ENCODE assay signal across 8 mouse cellular contexts in the genomic region with DNA sequence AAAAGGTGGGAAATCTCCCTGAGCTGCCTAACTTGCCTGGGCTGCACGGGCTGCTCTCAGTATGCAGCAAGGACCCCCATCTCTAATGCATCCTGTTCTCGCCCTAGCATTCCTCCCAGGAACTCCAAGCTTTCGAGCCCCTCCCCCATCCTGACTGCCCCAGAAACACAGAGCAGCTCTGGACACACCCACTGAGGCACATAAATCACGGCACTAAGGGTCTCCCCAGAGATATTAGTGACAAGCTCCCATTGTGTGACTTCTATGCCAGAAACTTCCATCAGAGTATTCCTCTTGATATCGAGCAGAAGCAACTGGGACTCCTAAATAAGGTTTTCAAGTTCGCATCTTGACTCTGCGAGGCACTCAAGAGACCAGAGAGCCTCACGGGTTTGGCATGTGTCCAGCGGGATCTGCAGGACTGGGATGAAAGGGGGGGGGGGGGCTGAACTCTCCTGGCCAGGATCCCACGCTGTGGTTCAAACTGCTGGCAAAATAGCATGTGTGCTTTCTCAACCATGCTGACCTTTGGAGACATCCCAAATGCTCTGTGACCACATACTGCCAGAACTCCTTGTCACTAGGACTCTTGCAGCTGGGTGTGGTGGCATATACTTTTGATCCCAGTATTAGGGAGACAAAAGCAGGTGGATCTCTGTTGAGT.
DNase-seq lines count a peak whose midpoint lies in the region.

No protein-coding gene starts in this region.

- H3K36me3 ChIP-seq in limb, embryonic 10.5 days: no peaks in the 10 kb centered on the region

- peak; percentile 93 for DNase-seq in heart, adult 11 months
- no peak for DNase-seq in heart, postnatal 25 days (ENCODE audit: low spot score)
- peak; percentile 44 for DNase-seq in embryo, embryonic 9.5 days (ENCODE audit: extremely low spot score)
- DNase-seq in heart, postnatal 10 days: peak; percentile 53 to 62
- DNase-seq in limb, embryonic 10.5 days (ENCODE audit: low spot score): peak; percentile 57
- DNase-seq in ovary, postnatal 14 days (ENCODE audit: low spot score): peak; percentile 51
- DNase-seq in frontal cortex, postnatal 36 days (ENCODE audit: low spot score in 2 of 2): no peak
- DNase-seq in layer of hippocampus, adult 11-12 months (ENCODE audit: low spot score): no peak

- H3K4me1 ChIP-seq in limb, embryonic 10.5 days: peaks cover 9% of the 10 kb centered on the region

- H3K27ac ChIP-seq in limb, embryonic 10.5 days: no peak overlapping the region

- peaks cover 48% of the 10 kb centered on the region for H3K27me3 ChIP-seq in limb, embryonic 10.5 days (ENCODE audit: low read depth, poor library complexity, severe bottlenecking)

- H3K9me3 ChIP-seq in limb, embryonic 10.5 days (replicated peaks): no peaks in the 10 kb centered on the region

- peak overlapping the region; percentile 9; the same call in 1 of the 2 replicates for H3K4me3 ChIP-seq in limb, embryonic 10.5 days

- intact Hi-C loops in heart, postnatal 25 days (cut with DNase I): no loop called here
- intact Hi-C loops in heart, postnatal 10 days (cut with DNase I): no loop called here

- 25% methylated on average over 10 of the region's 10 CpGs for WGBS in limb, embryonic 10.5 days

Comparison
In these comparisons a context has a peak if more than half of its experiments do, and no peak if none do; other contexts are left out.
1. DNase-seq: peak in heart, adult 11 months (single experiment), embryo, embryonic 9.5 days (single experiment), heart, postnatal 10 days (2 of 2), limb, embryonic 10.5 days (single experiment) and ovary, postnatal 14 days (single experiment); none in heart, postnatal 25 days (single experiment), frontal cortex, postnatal 36 days (0 of 2) and layer of hippocampus, adult 11-12 months (single experiment).